Mouse (Mus musculus): Measurements from ENCODE around the gene C1d. TPM values are rescaled to one million over a fixed set of nuclear protein-coding genes. Genes with fewer than 3 reads are reported as not detected.

Gene C1d
- polyA plus RNA-seq, 1 experiment from 2014 or later, result 102 TPM

GRCm38 (mm10) chr11:17267176-17267575 lies 9.8 kb downstream of the C1d start:
- Histone ChIP-seq H3K9me3 (no peaks in the 10 kb centered on the region), H3K4me3 (no peak overlapping the region), H3K36me3 (peaks cover 30% of the 10 kb centered on the region), H3K27me3 (ENCODE audit: insufficient read depth, poor library complexity, severe bottlenecking) (no peaks in the 10 kb centered on the region), H3K4me1 (replicated peaks) (no peaks in the 10 kb centered on the region), H3K27ac (no peak overlapping the region)
- no peak for DNase-seq (ENCODE audit: low spot score)
- 94% methylated on average over 4 of the region's 4 CpGs for WGBS

- Histone ChIP-seq H3K9me3 (no peaks in the 10 kb centered on the region), H3K27me3 (ENCODE audit: insufficient read depth, poor library complexity, severe bottlenecking) (no peaks in the 10 kb centered on the region), H3K4me3 (no peak overlapping the region), H3K4me1 (replicated peaks) (peaks cover 4% of the 10 kb centered on the region; the same call in 1 of the 2 replicates), H3K36me3 (peaks cover 28% of the 10 kb centered on the region), H3K27ac (no peak overlapping the region)
- DNase-seq (ENCODE audit: low spot score), result no peak
- 84% methylated on average over 1 of the region's 1 CpGs for whole genome bisulfite sequencing
These were observed 11.4 kb downstream of the C1d start for GRCm38 (mm10) chr11:17268801-17269200.

- no peaks in the 10 kb centered on the region for H3K27me3 ChIP-seq (ENCODE audit: insufficient read depth, poor library complexity, severe bottlenecking)
- peak; percentile 56 for DNase-seq (ENCODE audit: low spot score)
These were observed 22.6 kb downstream of the C1d start for GRCm38 (mm10) chr11:17279959-17280358.

GRCm38 (mm10) chr11:17284055-17284454 lies 26.7 kb downstream of the C1d start:
- H3K9me3 ChIP-seq, result no peaks in the 10 kb centered on the region
- no peak overlapping the region for H3K27ac ChIP-seq
- no peaks in the 10 kb centered on the region for H3K27me3 ChIP-seq (ENCODE audit: insufficient read depth, poor library complexity, severe bottlenecking)
- H3K36me3 ChIP-seq, result no peaks in the 10 kb centered on the region
- WGBS, result 70% methylated on average over 10 of the region's 10 CpGs
- H3K4me1 ChIP-seq (replicated peaks), result no peaks in the 10 kb centered on the region
- H3K4me3 ChIP-seq, result no peak overlapping the region
- DNase-seq (ENCODE audit: low spot score), result no peak

More at GRCm38 (mm10) chr11:17279959-17280358, 22.6 kb downstream of the C1d start:
- H3K27ac ChIP-seq, result no peak overlapping the region
- no peak overlapping the region for H3K4me3 ChIP-seq
- H3K9me3 ChIP-seq, result no peaks in the 10 kb centered on the region
- WGBS, result 20% methylated on average over 9 of the region's 9 CpGs
- H3K4me1 ChIP-seq (replicated peaks), result no peaks in the 10 kb centered on the region
- no peaks in the 10 kb centered on the region for H3K36me3 ChIP-seq

- no peak overlapping the region for H3K4me3 ChIP-seq
- H3K4me1 ChIP-seq (replicated peaks), result no peaks in the 10 kb centered on the region
- DNase-seq (ENCODE audit: low spot score), result no peak
- H3K27ac ChIP-seq, result no peak overlapping the region
- no peaks in the 10 kb centered on the region for H3K9me3 ChIP-seq
- H3K36me3 ChIP-seq, result no peaks in the 10 kb centered on the region
- no peaks in the 10 kb centered on the region for H3K27me3 ChIP-seq (ENCODE audit: insufficient read depth, poor library complexity, severe bottlenecking)
These were observed 31.5 kb downstream of the C1d start for GRCm38 (mm10) chr11:17288884-17289283.

- no peaks in the 10 kb centered on the region for H3K4me1 ChIP-seq (replicated peaks)
- no peak overlapping the region for H3K4me3 ChIP-seq
- 78% methylated on average over 8 of the region's 8 CpGs for WGBS
- no peaks in the 10 kb centered on the region for H3K9me3 ChIP-seq
- no peak for DNase-seq (ENCODE audit: low spot score)
- H3K27me3 ChIP-seq (ENCODE audit: insufficient read depth, poor library complexity, severe bottlenecking), result no peaks in the 10 kb centered on the region
- H3K27ac ChIP-seq, result no peak overlapping the region
- H3K36me3 ChIP-seq, result no peaks in the 10 kb centered on the region
These were observed 48.9 kb downstream of the C1d start for GRCm38 (mm10) chr11:17306007-17306891.

- Histone ChIP-seq H3K27me3 (ENCODE audit: insufficient read depth, poor library complexity, severe bottlenecking) (no peaks in the 10 kb centered on the region), H3K36me3 (no peaks in the 10 kb centered on the region), H3K4me1 (replicated peaks) (no peaks in the 10 kb centered on the region), H3K4me3 (no peak overlapping the region), H3K27ac (no peak overlapping the region), H3K9me3 (no peaks in the 10 kb centered on the region)
- DNase-seq (ENCODE audit: low spot score), result no peak
These were observed 50.1 kb downstream of the C1d start for GRCm38 (mm10) chr11:17307457-17307856.

Other genes starting within 250 kb of the C1d start
- 17.5 and 22.5 TPM in 2 replicates for gene Cnrip1, start 206.0 kb upstream of the C1d start, polyA plus RNA-seq (2016; fragmentation: Nextera tagmentation; extraction: Ambion mirVana)
- gene Plek, start 205.2 kb upstream of the C1d start, polyA plus RNA-seq (2016; fragmentation: Nextera tagmentation; extraction: Ambion mirVana), result 4.7 and 4.9 TPM in 2 replicates
- 78.9 and 79.2 TPM in 2 replicates for gene Ppp3r1, start 98.3 kb upstream of the C1d start, polyA plus RNA-seq (2016; fragmentation: Nextera tagmentation; extraction: Ambion mirVana)
- gene Wdr92, start 75.5 kb upstream of the C1d start, polyA plus RNA-seq (2016; fragmentation: Nextera tagmentation; extraction: Ambion mirVana), result 25.8 and 31.0 TPM in 2 replicates
- gene Pno1, start 46.0 kb upstream of the C1d start, polyA plus RNA-seq (2016; fragmentation: Nextera tagmentation; extraction: Ambion mirVana), result 89.5 and 109 TPM in 2 replicates

Measured in hindbrain, embryonic 10.5 days (tissue).